Mouse (Mus musculus) embryonic facial prominence, embryonic 13.5 days (tissue): ENCODE data around the gene Syne2. TPM values are rescaled to one million over a fixed set of nuclear protein-coding genes. Genes with fewer than 3 reads are reported as not detected.

Experiments used
- ATAC-seq: fragments of 200-750 bp; cut with Nextera tagmentation; 2 replicates; pipeline ENCODE4 v1.8.0; 2017; ENCODE audit warnings: low read depth; ENCODE audit not compliant: insufficient number of reproducible peaks, insufficient read depth, low FRiP score, low TSS enrichment
- H3K27ac ChIP-seq: fragments of 300-500 bp; sonication (generic); 2 replicates; pipeline ENCODE4 v1.5.1; 2015; ENCODE audit warnings: moderate library complexity, mild to moderate bottlenecking, inconsistent platforms
- H3K27me3 ChIP-seq: fragments of 300-500 bp; sonication (generic); 2 replicates; pipeline ENCODE4 v1.6.1; 2015; ENCODE audit warnings: mild to moderate bottlenecking, inconsistent platforms
- H3K36me3 ChIP-seq: fragments of 300-500 bp; sonication (generic); 2 replicates; pipeline ENCODE4 v1.6.1; 2015; ENCODE audit warnings: mild to moderate bottlenecking, inconsistent platforms
- H3K4me1 ChIP-seq: fragments of 300-500 bp; sonication (generic); 2 replicates; pipeline ENCODE4 v1.6.1; 2015; ENCODE audit warnings: inconsistent platforms
- H3K4me2 ChIP-seq: fragments of 300-500 bp; sonication (generic); 2 replicates; pipeline ENCODE4 v1.6.1; 2015; ENCODE audit warnings: moderate library complexity, mild to moderate bottlenecking, inconsistent platforms
- H3K4me3 ChIP-seq: fragments of 300-500 bp; sonication (generic); 2 replicates; pipeline ENCODE4 v1.5.1; 2015; ENCODE audit warnings: mild to moderate bottlenecking, inconsistent platforms
- H3K9ac ChIP-seq: fragments of 300-500 bp; sonication (generic); 2 replicates; pipeline ENCODE4 v1.6.1; 2015; ENCODE audit warnings: mild to moderate bottlenecking, inconsistent platforms
- H3K9me3 ChIP-seq: fragments of 300-500 bp; sonication (generic); 2 replicates; pipeline ENCODE4 v1.6.1; 2016; ENCODE audit warnings: inconsistent platforms
- WGBS: fragments of 180-500 bp; shearing (Covaris S2); methylation state at CpG from one replicate; pipeline ENCODE4 v1.1.7; 2015; ENCODE audit warnings: mixed read lengths; 5-methylcytosine and 5-hydroxymethylcytosine counted together
- polyA plus RNA-seq: library from polyadenylated mRNA; unstranded; fragments of >200 nt; fragmentation: Nextera tagmentation; extraction: Ambion mirVana; gene quantifications from 2 replicates; pipeline ENCODE4 v1.2.1, GENCODE M21; 2015

Syne2 gene
- polyA plus RNA-seq, 1 experiment from 2014 or later: 67.0 TPM

- Histone ChIP-seq H3K9ac (no peak overlapping the region), H3K27ac (no peak overlapping the region), H3K4me2 (no peak overlapping the region), H3K4me1 (no peaks in the 10 kb centered on the region), H3K27me3 (no peaks in the 10 kb centered on the region), H3K4me3 (no peak overlapping the region), H3K9me3 (peaks cover 3% of the 10 kb centered on the region; the same call in 1 of the 2 replicates), H3K36me3 (peaks cover 37% of the 10 kb centered on the region)
- WGBS: 98% methylated on average over 9 of the region's 9 CpGs
- ATAC-seq: no peak
These were observed 83.8 kb downstream of the Syne2 start for GRCm38 (mm10) chr12:75901721-75902120.

- peaks cover 28% of the 10 kb centered on the region for H3K36me3 ChIP-seq
- no peak overlapping the region for H3K9ac ChIP-seq
- H3K4me1 ChIP-seq: no peaks in the 10 kb centered on the region
- H3K27me3 ChIP-seq: no peaks in the 10 kb centered on the region
- 92% methylated on average over 11 of the region's 11 CpGs for WGBS
- H3K27ac ChIP-seq: no peak overlapping the region
- no peak overlapping the region for H3K4me3 ChIP-seq
- no peak for ATAC-seq
- H3K4me2 ChIP-seq: no peak overlapping the region
- peaks cover 3% of the 10 kb centered on the region; the same call in 1 of the 2 replicates for H3K9me3 ChIP-seq
These were observed 86.1 kb downstream of the Syne2 start for GRCm38 (mm10) chr12:75904068-75904467.

GRCm38 (mm10) chr12:75905304-75905703, 87.4 kb downstream of the Syne2 start:
- Histone ChIP-seq H3K9me3 (peaks cover 3% of the 10 kb centered on the region; the same call in 1 of the 2 replicates), H3K4me1 (no peaks in the 10 kb centered on the region), H3K36me3 (peaks cover 30% of the 10 kb centered on the region), H3K27ac (no peak overlapping the region), H3K27me3 (no peaks in the 10 kb centered on the region), H3K4me2 (no peak overlapping the region), H3K4me3 (no peak overlapping the region), H3K9ac (no peak overlapping the region)
- no peak for ATAC-seq
- 89% methylated on average over 7 of the region's 7 CpGs for WGBS

GRCm38 (mm10) chr12:75908466-75908865, 90.5 kb downstream of the Syne2 start:
- 85% methylated on average over 3 of the region's 3 CpGs for WGBS
- Histone ChIP-seq H3K4me2 (no peak overlapping the region), H3K27ac (no peak overlapping the region), H3K4me3 (no peak overlapping the region), H3K27me3 (no peaks in the 10 kb centered on the region), H3K9me3 (no peaks in the 10 kb centered on the region), H3K9ac (no peak overlapping the region), H3K36me3 (peaks cover 41% of the 10 kb centered on the region), H3K4me1 (no peaks in the 10 kb centered on the region)
- no peak for ATAC-seq

- ATAC-seq: no peak
- Histone ChIP-seq H3K9ac (no peak overlapping the region), H3K27me3 (no peaks in the 10 kb centered on the region), H3K36me3 (peaks cover 26% of the 10 kb centered on the region), H3K4me2 (no peak overlapping the region), H3K4me1 (no peaks in the 10 kb centered on the region), H3K9me3 (no peaks in the 10 kb centered on the region), H3K4me3 (no peak overlapping the region), H3K27ac (no peak overlapping the region)
- 89% methylated on average over 5 of the region's 5 CpGs for WGBS
These were observed 97.8 kb downstream of the Syne2 start for GRCm38 (mm10) chr12:75915694-75916093.

DNA sequence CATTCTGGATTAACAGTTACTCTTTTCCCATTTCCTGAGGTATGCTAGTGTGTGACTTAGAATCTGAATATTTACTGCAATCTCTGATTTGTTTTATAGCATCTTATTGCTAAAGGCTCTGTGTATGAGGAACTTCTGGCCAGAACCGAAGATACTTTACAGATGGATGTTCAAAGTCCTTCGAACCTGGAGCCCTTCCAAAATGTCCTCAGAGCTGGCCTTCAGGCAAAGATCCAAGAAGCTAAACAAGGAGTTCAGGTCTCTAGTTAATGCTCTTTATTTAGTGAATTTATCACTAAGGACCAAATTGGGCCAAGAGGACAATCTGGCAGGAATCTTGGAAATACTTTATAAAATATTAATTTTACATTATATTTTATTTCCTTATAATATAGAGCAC, 100.5 kb downstream of the Syne2 start:
- no peak overlapping the region for H3K27ac ChIP-seq
- ATAC-seq: no peak

GRCm38 (mm10) chr12:75918914-75919313, 101.0 kb downstream of the Syne2 start:
- WGBS: 59% methylated on average over 6 of the region's 6 CpGs
- no peaks in the 10 kb centered on the region for H3K4me1 ChIP-seq
- peaks cover 21% of the 10 kb centered on the region; the same call in 1 of the 2 replicates for H3K36me3 ChIP-seq
- H3K9me3 ChIP-seq: no peaks in the 10 kb centered on the region
- ATAC-seq: no peak
- no peak overlapping the region for H3K4me3 ChIP-seq
- no peak overlapping the region for H3K9ac ChIP-seq
- H3K27me3 ChIP-seq: no peaks in the 10 kb centered on the region
- no peak overlapping the region for H3K4me2 ChIP-seq
- H3K27ac ChIP-seq: no peak overlapping the region

More for the DNA sequence above, 100.5 kb downstream of the Syne2 start:
- H3K9me3 ChIP-seq: no peaks in the 10 kb centered on the region
- WGBS: 91% methylated on average over 2 of the region's 2 CpGs
- H3K4me1 ChIP-seq: no peaks in the 10 kb centered on the region
- no peak overlapping the region for H3K4me2 ChIP-seq
- H3K9ac ChIP-seq: no peak overlapping the region
- no peak overlapping the region for H3K4me3 ChIP-seq
- H3K36me3 ChIP-seq: peaks cover 21% of the 10 kb centered on the region; the same call in 1 of the 2 replicates
- no peaks in the 10 kb centered on the region for H3K27me3 ChIP-seq

DNA sequence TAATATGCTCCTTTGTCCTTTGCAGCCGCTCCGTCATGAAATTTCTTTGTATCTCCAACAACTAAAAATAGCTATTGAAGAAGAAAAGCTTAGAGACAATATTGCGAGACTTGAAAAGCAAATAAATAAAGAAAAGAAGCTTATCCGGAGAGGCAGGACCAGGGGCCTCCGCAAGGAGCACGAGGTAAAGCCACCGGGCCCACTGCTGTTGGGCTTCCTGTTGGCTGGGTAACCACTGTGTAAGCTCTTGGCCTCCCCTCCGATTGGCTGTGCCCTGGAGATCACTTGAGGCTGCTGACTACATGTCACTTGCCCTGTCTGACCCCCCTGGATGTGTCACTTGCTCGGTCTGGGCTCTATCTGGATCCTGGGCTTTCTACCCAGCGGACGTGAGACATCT, 105.0 kb downstream of the Syne2 start:
- no peak for ATAC-seq
- H3K27ac ChIP-seq: no peak overlapping the region

GRCm38 (mm10) chr12:75924852-75925251, 106.9 kb downstream of the Syne2 start:
- Histone ChIP-seq H3K4me3 (no peak overlapping the region), H3K9ac (no peak overlapping the region), H3K9me3 (no peaks in the 10 kb centered on the region), H3K4me1 (no peaks in the 10 kb centered on the region), H3K4me2 (no peak overlapping the region), H3K27ac (no peak overlapping the region), H3K27me3 (no peaks in the 10 kb centered on the region), H3K36me3 (peaks cover 57% of the 10 kb centered on the region)
- WGBS: 90% methylated on average over 11 of the region's 11 CpGs
- no peak for ATAC-seq

More for the DNA sequence above, 105.0 kb downstream of the Syne2 start:
- WGBS: 85% methylated on average over 11 of the region's 11 CpGs
- Histone ChIP-seq H3K4me2 (no peak overlapping the region), H3K9me3 (no peaks in the 10 kb centered on the region), H3K36me3 (peaks cover 44% of the 10 kb centered on the region), H3K27me3 (no peaks in the 10 kb centered on the region), H3K9ac (no peak overlapping the region), H3K4me1 (no peaks in the 10 kb centered on the region), H3K4me3 (no peak overlapping the region)

- 88% methylated on average over 1 of the region's 1 CpGs for WGBS
These were observed 109.7 kb downstream of the Syne2 start for GRCm38 (mm10) chr12:75927596-75927995.

DNA sequence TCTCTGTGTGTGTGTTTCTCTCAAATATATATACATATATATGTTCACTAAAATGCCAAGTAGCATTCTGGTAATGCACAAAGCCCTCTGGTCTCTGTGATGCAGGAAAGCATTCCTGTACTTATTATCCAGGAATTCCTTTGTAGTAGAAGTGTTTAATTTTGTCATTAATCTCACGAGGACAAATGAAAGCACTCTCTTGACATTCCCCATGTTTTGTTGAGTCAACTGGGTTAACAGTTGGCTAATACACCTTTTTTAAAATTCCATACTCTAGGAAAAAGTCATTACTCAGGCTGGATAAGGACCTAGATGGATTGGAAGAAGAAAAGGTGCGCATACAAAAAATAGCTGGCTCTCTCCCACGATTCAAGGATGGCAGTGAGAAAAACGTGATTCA, 115.6 kb downstream of the Syne2 start:
- Histone ChIP-seq H3K9ac (no peak overlapping the region), H3K4me3 (no peak overlapping the region), H3K4me1 (no peaks in the 10 kb centered on the region), H3K4me2 (no peak overlapping the region), H3K27ac (no peak overlapping the region), H3K36me3 (peaks cover 61% of the 10 kb centered on the region), H3K27me3 (no peaks in the 10 kb centered on the region), H3K9me3 (no peaks in the 10 kb centered on the region)
- ATAC-seq: no peak
- WGBS: 77% methylated on average over 4 of the region's 4 CpGs

More at GRCm38 (mm10) chr12:75927596-75927995, 109.7 kb downstream of the Syne2 start:
- Histone ChIP-seq H3K4me2 (no peak overlapping the region), H3K27ac (no peak overlapping the region), H3K4me1 (no peaks in the 10 kb centered on the region), H3K36me3 (peaks cover 69% of the 10 kb centered on the region), H3K9ac (no peak overlapping the region), H3K27me3 (no peaks in the 10 kb centered on the region), H3K4me3 (no peak overlapping the region), H3K9me3 (no peaks in the 10 kb centered on the region)
- no peak for ATAC-seq

- Histone ChIP-seq H3K4me2 (no peak overlapping the region), H3K4me1 (no peaks in the 10 kb centered on the region), H3K4me3 (no peak overlapping the region), H3K9me3 (no peaks in the 10 kb centered on the region), H3K27ac (no peak overlapping the region), H3K36me3 (peaks cover 35% of the 10 kb centered on the region), H3K27me3 (no peaks in the 10 kb centered on the region), H3K9ac (no peak overlapping the region)
- ATAC-seq: no peak
- WGBS: 57% methylated on average over 5 of the region's 5 CpGs
These were observed 133.4 kb downstream of the Syne2 start for GRCm38 (mm10) chr12:75951328-75951727.
